Mouse (Mus musculus) monocyte, adult 2 months (primary cell): ENCODE results near the gene Ripor2.

ENCODE experiments used
- DNase-seq, 2 experiments: peaks; one replicate each; pipeline ENCODE4 v3.0.0; 2022; ENCODE audit warnings: low spot score in 2 of 2, low read depth in 1 of 2

The Ripor2 gene

GRCm38 (mm10) chr13:24616645-24617044 is 34.7 kb downstream of the Ripor2 start:
- DNase-seq, result no peak

DNA sequence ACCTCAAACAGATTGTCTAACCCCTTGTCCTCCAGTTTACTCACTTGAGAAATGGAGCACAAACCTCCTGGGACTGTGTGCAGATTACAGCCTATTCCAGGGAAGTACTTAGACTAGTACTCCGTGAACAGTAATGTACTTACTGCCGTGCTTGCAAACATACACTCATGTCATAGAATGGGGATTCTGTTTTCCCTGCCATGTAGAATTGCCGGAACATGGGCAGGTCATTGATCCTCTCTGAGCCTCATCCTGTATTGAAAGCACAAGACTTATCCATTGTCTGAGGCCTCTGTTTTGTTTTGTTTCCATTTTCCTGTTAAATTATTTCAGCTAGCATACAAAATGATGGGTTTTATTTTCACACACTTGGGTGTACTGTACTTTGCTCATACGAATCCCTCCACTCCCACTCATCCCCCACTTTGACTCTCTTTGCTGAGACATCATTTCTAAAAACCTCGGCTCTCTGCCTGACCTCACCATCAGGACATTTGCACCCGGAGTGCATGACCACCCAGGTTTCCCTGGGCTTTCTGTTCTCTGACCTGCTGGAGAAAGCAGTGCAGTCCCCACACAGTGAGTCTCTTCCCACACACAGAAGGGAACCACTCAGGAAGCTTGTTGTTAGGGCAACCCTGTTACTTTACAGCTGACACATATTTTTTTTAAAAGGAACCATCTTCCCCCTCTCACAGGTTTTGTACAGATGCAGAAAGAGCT is 35.2 kb downstream of the Ripor2 start:
- DNase-seq, result no peak

DNA sequence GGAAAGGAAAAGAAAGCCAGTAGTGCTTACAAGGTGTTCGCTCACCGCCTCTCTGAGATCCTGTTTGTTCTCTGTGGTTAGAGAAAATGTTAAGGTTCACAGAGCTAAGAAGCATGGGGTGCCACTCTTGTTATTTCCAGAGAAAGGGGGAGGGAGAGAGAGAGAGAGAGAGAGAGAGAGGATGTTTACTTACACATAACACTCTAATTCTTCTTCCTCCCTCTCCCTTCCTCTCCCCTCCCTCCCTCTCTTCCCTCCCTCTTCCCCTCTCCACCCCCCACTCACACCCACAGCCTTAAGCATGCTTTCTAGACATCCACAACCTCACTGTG is 35.8 kb downstream of the Ripor2 start:
- no peak for DNase-seq

DNA sequence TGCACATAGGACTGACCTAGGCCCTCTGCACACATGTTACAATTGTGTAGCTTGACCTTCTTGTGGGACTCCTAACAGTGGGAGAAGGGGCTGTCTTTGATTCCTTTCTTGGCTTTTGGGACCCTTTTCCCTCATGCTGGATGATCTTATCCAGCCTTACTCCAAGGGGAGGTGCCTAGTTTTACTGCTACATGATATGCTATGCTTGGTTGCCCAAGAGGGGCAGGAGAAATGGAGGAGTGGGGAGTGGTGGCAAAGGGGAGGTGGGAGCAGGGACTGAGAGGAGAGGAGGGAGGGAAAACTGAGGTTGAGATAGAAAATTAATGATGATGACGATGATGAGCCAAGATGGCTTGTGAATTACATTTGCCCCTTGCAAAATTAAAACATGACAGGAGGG is 37.7 kb downstream of the Ripor2 start:
- no peak for DNase-seq

DNA sequence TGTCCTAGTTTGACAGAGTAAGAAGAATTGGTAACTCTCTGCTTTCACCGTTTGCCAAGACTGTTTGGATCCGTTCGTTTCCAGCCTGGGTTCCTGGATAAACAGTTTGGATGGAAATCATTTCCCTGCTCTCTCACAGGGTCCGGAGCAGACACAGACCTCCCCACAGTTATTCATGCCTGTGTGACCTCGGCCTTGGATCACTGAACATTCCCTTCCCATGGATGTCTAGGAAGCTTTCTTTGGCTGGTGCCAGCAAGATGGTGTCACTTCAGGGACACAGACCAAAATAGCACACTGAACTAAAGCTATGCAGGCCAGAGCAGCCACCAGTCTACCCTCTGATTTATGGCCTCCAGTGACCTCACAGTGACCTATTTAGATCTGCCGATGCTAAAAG is 38.5 kb downstream of the Ripor2 start:
- no peak for DNase-seq

DNA sequence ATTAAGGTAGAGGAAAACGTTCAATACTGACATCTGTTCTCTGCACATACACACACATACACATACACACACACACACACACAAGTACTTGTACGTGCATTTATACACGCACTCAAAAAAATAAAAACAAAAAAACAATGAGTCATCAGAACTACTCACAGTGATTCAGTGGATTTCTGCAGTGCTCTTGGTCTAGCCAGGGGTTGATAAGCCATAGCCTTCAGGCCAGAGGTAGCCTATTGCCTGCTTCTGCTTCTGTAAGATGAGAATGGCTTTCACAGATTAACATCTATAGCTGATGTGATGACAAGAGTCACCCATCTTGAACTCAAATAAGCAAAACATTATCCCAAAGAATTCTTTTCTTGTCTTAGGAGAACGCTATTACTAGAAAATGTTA is 41.6 kb downstream of the Ripor2 start:
- DNase-seq, result no peak

DNA sequence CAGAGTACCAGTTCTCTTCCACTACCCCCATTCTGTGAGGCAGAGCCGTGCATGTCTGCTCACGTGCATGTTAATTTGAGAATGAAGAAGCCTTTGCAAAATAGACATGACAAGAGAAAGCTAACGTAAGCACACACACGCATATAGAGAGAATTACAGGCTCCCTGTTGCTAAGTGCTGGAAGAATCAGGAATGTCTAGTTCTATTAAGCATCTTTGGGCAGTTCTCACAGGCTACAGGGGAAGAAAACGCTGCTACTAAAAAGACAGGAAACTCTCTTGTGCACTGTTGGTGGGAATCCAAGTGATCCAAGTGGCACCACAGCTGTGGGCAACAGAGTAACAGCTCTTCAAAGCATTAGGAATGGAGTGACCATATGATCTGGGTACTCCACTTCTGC is 43.1 kb downstream of the Ripor2 start:
- no peak for DNase-seq

DNA sequence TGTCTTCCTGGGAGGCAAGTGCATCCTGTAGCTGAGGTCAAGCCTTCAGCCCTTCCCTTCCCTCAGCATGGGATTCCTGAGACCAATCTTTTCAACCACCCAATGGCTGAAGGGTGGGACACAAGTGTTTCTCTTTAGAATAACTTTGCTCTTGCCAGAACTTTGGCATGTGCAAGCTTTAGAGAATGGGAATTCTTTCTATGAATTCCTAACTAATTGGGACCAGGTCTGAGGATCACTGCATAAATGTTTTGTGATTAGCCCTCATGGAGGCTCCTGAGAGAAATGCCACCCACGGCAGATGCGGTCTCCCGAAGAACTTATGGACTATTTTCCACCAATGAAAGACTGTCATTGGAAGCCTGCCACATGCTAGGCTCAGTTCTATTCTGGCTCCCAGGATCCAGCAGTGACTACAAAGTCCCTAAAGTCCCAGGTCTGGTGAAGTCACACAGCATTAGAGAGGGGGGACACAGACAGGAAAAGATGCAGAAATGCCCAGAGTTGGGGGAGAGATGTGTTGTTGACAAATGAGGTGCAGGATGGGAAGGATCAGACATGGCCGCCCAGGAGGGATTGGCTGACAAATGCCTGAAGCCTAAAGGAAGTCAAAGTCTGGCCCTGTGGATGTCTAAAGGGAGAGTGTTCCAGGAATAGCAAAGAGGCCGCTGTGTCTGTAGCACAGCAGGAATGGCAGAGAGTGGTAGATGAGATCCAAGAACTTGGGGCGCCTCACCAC is 44.9 kb downstream of the Ripor2 start:
- no peak for DNase-seq

- DNase-seq, result no peak
Observed at GRCm38 (mm10) chr13:24628192-24628591, 46.2 kb downstream of the Ripor2 start.

DNA sequence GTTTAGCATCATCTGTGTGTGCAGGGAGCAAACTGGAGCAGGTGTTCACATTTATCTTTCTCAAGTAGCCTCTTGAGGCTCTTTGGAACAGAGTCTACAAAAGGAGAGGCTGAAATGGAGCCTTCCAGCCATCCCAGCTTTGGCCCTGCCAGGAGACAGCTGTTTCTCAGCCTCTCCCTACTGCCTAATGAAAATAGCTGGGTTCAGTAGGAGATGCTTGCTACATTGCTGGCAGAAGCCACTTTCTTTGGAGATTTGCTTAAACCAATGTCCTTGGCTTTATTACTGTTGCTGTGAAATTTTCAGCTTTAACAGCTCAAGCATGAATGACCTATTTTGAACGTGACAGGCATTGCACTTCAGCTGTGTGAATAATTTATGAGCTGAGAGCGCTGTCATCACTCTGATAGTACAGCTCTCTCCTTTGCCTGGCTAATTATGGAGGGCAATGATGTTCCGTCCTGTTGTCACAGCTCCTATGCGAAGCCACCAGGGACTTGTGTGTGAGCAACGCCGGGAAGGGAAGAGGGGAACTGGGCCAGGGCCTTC is 47.2 kb downstream of the Ripor2 start:
- DNase-seq, result no peak

DNA sequence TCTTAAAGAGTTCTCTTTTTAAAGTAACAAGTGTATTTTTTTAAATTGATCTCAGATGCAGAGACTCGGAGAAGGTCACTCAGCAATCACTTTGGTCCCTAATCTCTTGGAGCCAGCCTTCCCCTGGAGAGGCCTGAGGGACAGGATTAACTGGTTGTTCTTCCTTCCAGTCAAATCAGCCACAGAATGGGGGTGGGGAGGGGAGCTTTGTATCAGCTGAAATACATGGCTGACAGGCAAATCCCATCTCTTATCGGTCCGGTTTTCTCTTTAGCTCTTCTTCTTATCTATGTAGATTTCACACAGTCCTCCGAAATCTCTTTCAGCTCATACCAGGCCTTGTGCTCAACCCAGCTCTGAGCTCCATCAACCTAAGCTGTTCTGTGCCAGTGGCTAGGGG is 48.4 kb downstream of the Ripor2 start:
- DNase-seq, result no peak

- no peak for DNase-seq
Observed at GRCm38 (mm10) chr13:24632988-24633577, 51.1 kb downstream of the Ripor2 start.

DNA sequence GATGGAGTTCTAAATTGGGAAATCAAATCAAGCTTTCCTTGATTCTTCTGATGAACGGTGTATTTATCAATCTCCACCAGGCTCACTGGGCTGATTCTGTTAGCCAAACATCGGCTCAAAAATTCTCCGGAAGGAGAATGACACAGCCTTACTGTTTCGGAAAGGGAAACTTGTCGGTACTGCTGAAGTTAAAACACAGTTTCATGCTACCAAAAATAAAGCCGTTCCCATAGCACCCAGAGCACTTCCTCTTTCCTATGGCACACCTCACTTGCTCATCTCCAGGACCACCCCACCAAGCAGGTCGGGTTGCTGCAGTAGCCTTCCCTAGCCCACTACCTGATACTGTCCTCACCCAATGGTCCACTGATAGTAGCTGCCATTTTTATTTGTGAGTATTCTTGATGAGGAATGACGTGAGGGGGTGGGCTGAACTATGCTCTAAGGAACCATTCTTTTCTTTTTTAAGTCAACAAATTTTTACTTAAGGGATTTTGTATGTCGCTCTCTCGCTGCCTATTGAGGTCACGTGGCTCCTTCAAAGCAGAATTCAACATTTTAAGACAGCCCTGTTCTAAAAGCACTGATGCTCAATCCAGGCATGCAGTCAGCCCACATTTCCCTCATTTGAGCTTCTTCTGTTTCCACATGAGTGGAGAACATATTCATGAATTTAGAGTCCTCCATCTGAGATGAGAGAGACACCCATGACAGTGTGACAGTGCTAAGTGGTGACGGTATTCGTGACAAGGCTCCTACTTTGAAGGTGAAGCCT is 52.5 kb downstream of the Ripor2 start:
- no peak for DNase-seq

- no peak for DNase-seq
Observed at GRCm38 (mm10) chr13:24638371-24639214, 56.6 kb downstream of the Ripor2 start.

GRCm38 (mm10) chr13:24639215-24640165 is 57.5 kb downstream of the Ripor2 start:
- DNase-seq, result no peak

DNA sequence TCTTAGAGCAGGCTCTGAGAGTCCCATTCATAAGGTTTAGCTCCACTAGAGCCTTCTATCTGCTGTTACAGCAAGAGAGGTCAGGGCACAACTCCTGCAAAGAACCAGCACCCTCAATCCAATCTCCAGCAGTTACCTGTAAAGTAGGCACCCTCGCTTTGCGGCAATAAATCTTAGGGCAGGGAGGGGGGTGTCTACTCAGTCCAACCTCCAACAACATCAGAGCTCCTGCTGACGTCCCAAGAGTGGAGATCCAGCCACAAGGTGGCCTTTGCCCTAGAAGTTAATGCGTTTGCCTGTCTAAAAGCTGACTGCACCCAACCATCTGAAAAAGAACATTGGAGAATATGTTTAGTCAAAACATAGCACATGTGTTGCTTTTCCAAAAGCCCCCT is 58.2 kb downstream of the Ripor2 start:
- DNase-seq, result no peak

- no peak for DNase-seq
Observed at GRCm38 (mm10) chr13:24640836-24641385, 58.9 kb downstream of the Ripor2 start.

GRCm38 (mm10) chr13:24641491-24642430 is 59.8 kb downstream of the Ripor2 start:
- DNase-seq, result no peak
